Mouse (Mus musculus) regulatory T cell (primary cell): Measurements from ENCODE around the gene Erf.

Source experiments
- in situ Hi-C: fragments of 300-600 bp; cut with MboI, MseI; formaldehyde crosslinking; loops from one replicate; pipeline ENCODE4 v1.15.1; 2025; ENCODE audit warnings: high pct_unique_total_duplicates

Erf gene

DNA sequence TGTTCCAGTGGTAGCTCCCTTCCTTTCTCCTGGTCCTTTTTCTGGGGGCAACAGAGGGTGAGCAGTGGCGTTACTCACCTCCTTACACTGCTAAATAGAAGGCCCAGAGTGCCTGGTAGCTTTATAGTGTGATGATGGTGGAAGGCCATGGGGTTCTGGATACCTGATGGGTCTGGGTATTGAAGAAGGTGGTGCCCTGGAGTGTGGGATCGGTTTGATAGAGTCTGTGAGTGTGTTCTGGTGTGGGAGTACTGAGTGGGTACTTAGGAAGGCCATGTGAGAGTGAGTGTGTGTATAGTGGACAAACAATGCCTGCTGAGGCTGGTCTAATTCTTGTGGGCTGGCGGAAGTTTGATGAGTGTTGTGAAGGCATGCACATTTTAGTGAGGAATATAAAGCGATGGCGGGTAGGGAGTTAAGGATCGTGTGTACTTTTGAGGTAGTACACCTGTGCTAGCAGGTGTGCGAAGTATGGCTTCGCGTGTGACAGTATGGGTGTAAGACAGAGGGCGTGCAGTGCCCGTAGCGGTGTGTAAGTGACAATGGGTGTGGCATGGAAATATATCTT, 30.7 kb upstream of the Erf start:
- in situ Hi-C loops = loop anchor here (5.0 kb wide), 1 partner anchor 909 kb away; the partner anchor contains the start of gene Kcnn4

DNA sequence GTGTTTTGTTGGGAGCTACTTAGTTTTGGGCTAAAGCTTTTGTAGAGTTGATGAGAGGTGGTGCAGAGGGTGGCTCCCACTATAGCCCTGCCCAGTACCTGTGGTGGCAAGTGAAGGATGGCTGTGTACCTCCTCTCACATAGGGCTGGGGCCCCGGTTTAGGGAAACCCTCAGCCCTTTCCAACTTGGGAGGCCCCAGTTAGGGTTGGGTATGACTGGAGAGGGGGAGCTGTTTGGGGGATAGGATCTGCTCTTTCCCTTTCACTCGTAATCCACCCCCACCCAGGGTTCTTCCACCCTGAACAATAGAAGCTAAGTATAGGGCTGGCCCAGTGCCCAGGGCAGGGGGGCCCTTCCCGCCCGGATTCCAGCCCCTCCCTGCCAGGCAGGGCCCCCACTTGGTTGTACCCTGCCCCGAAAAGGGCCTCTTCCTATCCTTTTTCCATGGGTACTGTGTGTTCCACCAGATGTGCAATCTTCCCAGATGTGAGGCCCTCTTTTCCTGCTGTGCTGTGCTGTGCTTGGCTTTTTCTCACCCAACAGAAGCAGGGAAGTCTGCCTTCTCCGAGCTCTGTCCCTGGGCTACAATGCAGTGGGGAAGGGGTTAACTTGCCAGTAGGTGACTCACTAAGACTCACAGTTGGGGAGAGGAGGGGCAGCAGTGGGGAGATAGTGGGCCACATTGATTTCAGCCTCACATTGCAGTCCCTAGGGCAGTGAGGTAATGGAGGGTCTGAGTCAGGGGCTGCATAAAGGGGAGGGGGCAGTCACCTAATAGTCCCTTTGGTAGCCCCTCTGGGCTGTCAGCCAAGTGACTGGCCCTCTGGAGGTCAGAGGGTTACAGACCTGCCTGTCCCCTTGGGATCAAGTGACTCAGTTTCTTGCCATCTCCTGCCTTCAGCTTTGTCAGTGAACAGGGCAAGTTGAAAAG, 29.6 kb upstream of the Erf start:
- in situ Hi-C loops = loop anchor here (5.0 kb wide), 1 partner anchor 908 kb away; the partner anchor contains the start of gene Kcnn4

DNA sequence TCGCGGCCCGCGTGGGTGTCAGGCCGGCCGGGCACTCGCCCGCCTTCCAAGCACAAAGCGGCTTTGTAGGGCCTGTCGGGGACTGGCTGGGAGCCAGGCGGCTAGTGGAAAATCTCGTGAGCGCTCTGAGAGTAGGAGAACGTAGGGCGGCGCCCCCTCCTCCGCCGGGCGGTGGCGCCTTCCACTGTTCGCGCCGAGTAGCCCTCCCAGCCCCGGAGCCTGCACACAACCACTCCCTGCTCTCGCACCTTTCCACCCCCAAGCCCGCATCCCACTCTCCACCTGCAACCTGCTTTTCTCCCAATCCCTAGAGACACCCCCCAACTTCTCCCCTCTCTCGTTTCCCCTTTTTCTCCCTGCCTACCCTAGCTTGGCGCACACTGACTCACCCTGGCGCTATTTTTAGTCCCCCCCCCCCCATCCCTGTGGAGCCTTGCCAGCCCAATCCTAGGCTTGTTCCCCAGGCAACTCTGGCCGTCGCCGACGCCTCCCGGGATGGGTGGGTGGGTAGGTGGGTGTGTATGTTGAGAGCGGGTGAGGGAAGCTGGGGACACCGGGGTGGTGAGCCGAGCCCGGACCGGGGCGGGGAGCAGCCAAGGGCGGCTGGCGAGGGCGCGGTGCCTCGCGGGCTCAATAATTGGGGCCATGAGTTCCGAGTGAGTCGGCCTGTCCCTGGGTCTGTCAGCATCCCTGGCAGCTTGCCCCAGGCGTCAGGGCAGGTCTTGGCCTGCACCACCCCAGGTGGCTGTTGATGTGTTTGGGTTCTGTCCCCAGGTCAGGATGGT, 28.7 kb upstream of the Erf start:
- in situ Hi-C loops = no loop called here

DNA sequence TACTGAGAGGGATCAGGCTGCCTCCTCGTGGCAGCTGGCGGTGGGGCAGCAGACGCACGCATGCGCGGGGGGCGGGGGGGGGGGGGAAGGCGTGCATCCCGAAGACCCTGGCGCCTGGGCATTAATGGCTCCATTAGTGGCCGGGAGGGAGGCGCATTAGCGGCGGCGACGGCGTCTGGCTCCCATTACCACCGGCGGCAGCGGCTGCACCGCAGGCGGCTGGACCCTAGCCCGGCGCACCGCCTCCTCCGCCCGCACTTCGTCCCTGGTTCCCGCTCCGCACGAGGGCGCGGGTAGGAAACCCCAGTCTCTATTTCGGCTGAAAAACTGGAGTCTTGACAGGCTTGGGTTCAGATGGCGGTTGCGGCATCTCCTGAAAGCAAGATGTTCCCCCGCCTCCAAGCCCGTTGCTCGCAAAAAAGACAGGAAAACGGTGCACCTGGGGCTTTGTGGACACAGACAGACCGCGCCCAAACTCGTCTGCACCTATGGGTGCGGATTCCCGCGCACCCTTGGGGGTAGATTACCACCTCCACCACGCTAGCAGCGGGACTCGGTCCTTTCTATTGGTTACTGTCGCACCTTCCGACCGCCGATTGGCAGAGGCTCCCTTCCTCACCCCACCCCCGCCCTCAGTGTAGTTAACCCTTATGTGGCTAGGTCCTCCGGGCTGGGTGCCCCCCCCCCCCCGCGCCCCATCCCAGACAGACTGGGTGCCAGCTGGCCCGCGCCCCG, 27.9 kb upstream of the Erf start:
- in situ Hi-C loops = no loop called here

DNA sequence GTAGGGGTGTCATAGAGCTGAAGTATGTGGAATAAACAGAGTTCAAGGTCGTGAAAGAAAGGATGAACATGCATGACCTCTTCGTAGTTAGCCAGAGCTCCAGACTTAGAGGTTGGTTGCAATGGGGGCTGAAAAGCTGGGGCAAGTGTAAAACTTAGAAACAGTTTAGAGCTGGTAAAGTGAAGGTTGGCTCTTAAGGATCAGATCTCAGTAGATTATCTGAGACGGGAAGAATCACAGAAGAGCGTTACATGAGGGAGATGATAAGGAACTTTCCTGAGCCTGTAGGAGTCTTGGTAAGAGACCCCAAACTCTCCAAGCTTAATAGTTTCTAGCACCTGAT, 27.4 kb upstream of the Erf start:
- in situ Hi-C loops = no loop called here

DNA sequence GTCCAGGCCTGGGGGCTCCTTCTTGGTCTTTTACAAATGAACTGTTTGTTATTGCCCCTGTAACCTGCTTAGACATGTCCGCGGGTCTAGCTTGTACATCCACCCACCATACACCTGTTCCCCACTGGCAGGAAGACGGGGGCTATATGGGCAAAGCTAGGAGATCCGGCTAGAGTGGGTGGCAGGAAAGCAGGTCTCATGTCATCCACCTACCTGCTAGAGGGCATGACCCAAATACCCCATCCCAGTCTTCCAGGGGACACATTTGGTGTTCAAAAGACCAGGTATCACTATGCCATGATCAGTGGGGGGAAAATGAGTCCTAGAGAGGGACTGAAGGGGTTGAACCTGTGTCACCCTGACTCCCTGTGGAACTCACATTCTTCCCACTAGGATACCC, 26.8 kb upstream of the Erf start:
- in situ Hi-C loops = no loop called here

DNA sequence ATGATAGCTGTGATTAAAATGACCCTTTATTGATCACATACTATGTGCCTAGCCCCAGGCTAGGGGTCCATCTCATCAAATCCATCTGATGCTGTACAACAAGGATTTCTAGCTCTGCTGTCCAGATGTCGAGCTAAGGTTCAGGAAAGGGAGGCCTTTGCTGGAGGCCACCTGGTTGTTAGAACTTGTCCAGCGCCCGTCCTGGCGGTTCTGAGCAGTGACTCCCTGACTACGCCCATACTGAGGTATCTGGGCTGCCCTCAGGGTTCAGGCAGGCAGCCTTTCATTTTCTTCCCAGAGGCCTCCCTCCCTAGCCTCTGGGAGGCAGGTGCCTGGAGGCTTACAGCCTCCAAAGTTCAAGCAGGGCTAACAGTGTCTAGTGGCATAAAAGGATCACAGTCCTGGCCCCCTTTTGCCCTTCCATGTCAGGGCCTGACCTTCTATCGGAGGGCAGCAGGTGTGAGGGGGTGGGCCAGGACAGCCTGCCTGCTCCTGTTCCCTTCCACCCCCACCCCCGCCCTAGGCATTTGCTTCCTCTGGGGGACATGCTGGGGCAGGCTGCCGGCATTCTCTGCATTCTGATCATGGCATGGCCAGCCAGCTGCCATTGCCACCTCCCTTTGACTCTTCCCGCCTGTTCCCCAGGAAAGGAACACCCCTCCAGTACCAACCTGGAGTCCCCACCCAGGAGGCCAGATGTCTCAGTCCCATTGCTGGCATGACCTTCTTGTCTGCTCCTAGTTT, 25.2 kb upstream of the Erf start:
- in situ Hi-C loops = no loop called here

DNA sequence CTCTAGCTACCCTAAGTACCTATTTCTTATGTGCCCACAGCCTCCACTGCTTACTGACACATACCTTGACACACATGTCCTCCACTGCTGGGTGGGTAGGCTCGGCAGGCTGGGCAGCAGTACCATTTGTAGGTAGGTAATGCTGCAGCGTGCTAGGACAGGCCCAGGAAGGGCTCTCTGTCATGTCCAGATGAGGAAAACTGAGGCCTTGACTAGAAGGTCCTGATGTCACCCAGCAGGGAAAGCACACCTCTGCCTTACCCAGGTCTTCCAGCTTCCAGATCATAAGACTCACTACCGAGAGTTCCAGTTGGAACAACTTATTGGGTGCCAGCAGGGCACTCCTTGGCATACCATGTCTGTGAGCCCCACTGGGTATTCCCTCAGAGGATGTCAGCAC, 24.4 kb upstream of the Erf start:
- in situ Hi-C loops = loop anchor here (5.0 to 25.0 kb wide), 2 partner anchors 143 to 1912 kb away; partner anchors contain the start of genes BC024978, Gm21983, Mia and Rab4b

DNA sequence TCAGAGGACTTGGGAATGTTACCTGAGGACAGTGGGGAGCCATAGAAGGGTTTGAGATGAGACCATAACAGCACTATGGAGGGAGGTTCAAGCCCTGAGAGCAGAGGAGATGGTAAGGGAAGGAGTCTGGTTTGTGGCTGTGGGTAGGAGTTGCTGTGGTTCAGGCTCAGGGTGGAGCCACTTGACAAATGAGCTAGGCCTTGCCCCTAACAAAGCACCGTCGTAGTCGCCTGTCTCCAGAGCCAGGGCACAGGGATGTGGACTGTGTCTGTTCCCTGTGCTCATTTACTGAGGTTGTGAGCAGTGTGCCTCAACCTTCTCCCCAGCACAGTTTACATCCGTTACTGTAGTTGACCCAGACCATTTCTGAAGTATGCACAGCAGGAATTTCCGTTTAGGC, 24.0 kb upstream of the Erf start:
- in situ Hi-C loops = loop anchor here (5.0 to 25.0 kb wide), 2 partner anchors 142 to 1913 kb away; partner anchors contain the start of genes BC024978, Gm21983, Mia and Rab4b

DNA sequence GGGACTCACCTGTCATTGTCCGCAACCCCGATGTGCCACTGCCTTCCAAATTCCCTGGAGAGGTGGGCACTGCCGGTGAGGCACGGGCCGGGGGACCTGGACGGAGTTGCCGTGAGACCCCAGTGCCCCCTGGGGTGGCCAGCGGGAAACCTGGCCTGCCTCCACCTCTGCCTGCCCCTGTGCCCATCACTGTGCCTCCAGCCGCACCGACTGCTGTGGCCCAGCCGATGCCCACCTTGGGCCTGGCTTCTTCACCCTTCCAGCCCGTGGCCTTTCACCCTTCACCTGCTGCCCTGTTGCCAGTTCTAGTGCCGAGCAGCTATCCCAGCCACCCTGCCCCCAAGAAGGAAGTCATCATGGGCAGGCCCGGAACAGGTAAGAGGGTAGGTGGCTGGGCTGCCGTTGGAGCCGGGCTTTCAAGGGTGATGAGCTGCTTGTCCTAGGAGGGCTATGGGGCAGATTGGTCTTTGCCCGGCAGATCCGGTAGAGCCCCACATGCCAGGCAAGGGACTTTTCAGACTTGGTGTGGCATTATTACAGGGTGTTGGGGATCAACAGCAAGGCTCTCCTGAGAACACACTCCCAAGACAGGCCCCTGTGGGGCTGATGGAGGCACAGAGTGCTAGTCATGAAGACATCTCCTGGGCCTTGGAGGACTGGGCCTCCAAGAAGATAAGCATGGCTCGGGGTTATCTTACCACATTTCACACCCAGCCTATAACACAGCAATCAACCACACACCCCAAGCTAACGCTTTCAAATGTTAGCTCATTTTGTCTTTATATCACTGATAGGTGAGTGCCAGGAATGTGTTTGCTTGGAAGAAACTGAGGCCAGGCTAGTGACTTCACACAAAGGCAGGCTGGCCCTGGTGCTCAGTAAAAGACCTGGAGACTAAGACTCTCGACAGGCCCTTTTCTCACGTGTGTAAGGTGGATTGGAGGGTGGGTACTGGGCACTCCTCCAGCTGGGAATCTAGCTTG, 23.0 kb upstream of the Erf start:
- in situ Hi-C loops = loop anchor here (5.0 to 25.0 kb wide), 2 partner anchors 141 to 1914 kb away; partner anchors contain the start of genes BC024978, Gm21983, Mia and Rab4b

DNA sequence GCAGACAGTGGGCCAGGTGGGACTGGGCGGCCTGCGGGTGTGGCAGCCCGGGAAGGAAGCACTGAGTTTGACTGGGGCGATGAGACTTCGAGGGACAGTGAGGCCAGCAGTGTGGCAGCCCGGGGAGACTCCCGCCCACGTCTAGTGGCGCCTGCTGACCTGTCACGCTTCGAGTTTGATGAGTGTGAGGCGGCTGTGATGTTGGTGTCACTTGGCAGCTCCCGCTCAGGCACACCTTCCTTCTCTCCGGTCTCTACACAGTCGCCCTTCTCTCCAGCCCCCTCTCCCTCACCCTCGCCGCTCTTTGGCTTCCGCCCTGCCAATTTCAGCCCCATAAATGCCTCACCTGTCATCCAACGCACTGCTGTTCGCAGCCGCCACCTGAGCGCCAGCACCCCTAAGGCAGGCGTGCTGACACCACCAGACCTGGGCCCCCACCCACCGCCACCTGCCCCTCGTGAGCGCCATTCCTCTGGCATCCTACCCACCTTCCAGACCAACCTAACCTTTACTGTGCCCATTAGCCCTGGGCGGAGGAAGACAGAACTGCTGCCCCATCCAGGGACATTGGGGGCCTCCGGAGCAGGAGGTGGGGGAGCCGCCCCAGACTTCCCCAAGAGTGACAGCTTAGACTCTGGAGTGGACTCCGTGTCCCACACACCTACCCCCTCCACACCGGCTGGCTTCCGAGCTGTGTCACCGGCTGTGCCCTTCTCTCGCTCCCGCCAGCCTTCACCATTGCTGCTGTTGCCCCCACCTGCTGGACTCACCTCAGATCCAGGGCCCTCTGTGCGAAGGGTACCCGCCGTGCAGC, 22.1 kb upstream of the Erf start:
- in situ Hi-C loops = loop anchor here (5.0 to 25.0 kb wide), 2 partner anchors 140 to 1915 kb away; partner anchors contain the start of genes BC024978, Gm21983, Mia and Rab4b

DNA sequence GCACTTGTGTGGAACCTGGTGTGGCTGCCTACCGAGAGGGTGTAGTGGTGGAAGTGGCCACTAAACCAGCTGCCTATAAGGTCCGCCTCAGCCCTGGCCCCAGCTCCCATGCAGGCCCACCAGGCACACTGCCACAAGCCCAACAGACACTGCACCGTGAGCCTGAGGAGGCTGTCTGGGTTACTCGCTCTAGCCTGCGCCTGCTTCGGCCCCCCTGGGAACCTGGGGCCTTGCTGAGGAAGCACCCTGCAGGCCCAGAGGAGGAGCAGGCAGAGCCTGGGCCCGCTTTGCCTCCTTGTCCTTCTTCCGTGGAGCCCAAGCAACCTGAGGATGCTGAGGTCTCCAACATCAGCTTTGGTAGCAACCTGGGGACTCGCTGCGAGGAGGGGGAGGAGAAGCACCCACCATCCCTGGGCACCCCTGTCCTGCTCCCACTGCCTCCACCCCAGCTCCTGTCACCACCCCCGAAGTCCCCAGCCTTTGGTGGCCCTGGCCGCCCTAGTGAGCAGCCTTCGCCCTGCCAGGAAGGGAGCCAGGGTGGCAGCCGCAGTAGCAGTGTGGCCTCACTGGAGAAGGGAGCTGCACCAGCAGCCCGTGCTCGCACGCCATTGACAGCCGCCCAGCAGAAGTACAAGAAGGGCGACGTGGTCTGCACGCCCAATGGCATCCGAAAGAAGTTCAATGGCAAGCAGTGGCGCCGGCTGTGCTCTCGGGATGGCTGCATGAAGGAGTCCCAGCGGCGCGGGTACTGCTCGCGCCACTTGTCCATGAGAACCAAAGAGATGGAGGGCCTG, 21.3 kb upstream of the Erf start:
- in situ Hi-C loops = loop anchor here (5.0 to 25.0 kb wide), 2 partner anchors 140 to 1915 kb away; partner anchors contain the start of genes BC024978, Gm21983, Mia and Rab4b

DNA sequence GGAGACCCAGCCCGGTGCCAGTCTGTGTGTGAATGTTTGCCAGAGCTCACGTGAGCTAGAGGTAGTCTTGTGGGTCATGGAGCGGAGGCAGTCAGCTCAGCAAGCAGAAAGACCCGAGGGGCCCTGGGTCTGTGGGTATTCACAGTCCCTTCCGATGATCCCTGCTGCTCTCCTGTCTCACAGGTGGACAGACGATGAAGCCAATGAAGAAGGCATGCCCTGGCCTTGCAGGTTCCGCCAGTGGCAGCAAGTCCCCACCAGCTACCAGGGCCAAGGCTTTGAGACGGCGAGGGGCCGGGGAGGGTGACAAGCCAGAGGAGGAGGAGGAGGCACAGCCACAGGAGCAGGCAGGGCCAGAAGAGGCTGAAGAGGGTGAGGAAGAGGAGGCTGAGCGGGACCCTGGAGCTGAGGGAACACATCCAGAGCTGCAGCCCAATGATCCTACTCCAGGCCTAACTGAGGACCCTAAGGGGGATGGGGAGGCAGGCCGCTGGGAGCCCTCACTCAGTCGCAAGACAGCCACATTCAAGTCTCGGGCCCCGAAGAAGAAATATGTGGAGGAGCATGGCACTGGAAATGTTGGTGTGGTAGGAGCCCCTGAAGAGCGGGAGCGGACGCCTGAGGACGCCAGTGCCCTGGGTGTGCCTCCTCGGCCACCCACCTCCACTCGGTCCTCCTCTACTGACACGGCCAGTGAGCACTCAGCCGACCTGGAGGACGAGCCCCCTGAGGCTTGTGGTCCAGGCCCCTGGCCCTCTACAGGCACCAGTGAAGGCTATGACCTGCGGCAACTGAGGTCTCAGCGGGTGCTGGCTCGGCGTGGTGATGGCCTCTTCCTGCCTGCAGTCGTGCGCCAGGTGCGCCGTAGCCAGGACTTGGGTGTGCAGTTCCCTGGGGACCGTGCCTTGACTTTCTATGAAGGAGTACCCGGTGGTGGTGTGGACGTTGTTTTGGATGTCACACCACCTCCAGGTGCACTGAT, 20.4 kb upstream of the Erf start:
- in situ Hi-C loops = loop anchor here (5.0 to 25.0 kb wide), 2 partner anchors 139 to 1916 kb away; partner anchors contain the start of genes BC024978, Gm21983, Mia and Rab4b

DNA sequence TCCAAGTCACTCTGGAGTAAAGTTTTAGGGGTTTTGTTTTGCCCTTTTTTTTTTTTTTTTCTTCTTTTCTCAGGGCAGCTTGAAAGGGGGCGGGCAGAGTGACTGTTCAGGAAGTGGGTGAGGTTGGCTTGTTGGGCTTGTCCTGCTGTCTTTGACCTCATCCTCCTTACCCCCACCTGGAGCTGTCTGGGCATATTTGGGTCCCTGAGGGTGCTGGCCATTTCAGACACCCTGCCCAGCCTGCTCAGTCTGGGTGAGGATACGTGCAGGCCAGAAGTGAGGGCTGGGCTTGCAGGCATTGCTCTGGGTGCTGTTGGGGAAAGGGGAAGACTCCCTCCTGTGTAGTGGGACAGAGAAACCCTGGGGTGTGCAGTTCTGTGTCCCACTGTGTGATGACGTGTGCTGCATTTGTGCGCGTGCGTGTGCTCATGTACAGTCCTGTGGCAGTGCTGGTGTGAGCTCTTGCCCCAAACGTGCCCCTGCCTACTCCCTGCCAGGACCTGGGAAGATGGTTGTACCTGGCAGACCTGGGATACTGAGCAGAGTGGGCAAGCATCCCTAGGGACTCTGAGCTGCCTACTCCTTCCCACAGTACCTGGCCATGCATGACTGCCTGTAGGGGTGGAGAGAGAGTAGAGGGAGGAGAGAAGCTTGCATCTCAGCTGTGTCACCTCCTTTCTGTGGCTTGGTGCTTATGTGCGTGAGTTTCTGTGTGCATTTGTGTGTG, 19.1 kb upstream of the Erf start:
- in situ Hi-C loops = loop anchor here (5.0 to 25.0 kb wide), 2 partner anchors 137 to 1918 kb away; partner anchors contain the start of genes BC024978, Gm21983, Mia and Rab4b

DNA sequence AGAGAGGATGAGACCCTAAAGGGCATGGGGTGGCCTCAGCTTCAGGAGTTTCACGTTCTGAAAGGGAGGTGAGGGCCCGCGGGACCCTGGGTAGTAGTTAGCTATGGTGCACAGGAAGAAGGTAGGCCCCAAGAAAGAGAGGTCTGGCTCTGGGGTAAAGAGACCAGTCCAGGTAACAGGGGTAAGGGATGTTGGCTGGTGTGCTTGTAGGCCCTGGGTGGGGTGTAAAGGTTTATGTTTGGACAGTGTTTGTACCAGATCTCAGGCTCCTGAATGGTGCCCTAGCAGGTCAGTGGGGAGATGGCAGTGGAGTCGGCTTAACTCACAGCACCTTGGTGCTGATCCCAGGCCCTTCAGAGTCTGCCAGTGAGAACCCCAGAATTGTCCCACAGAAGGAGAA, 18.5 kb upstream of the Erf start:
- in situ Hi-C loops = loop anchor here (25.0 kb wide), 1 partner anchor 1918 kb away; the partner anchor contains the start of genes BC024978, Gm21983, Mia and Rab4b
